Mouse (Mus musculus): ENCODE results near the gene Hira.

DNA sequence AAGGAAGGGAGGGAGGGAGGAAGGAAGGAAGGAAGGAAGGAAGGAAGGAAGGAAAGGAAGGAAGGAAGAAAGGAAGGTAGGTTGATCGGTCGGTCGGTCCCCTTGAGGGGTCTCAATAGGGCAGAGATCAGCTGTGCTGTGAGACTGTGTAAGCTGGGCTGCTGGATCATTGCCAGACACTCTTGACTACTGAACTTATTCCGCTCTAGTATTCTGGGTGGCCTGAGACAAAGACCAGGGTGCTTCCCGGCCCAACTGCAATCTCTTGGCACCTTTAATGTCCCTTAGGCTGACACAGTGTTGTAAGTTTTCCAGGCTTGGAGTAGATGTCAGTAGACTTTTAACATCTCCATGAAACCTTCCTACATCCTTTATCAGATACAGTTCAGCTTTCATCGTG, 47.7 kb upstream of the Hira start:
- TF ChIP-seq EP300 (IDR thresholded peaks at IDR 0.05; ENCODE audit: insufficient read depth, low read depth, low read length) (no peak), CTCF (IDR thresholded peaks at IDR 0.05) (no peak)
